Mouse (Mus musculus) forebrain, embryonic 11.5 days (tissue): ENCODE measurements around the gene Immp2l. TPM values are rescaled to one million over a fixed set of nuclear protein-coding genes. Genes with fewer than 3 reads are reported as not detected.

ENCODE experiments used
- ATAC-seq: fragments of 200-750 bp; cut with Nextera tagmentation; replicated peaks from 2 replicates; pipeline ENCODE4 v1.8.0; 2017; ENCODE audit warnings: moderate TSS enrichment; ENCODE audit not compliant: low FRiP score
- DNase-seq: peaks from one replicate; pipeline ENCODE4 v3.0.0-alpha.2; 2017; ENCODE audit warnings: low spot score
- H3K27ac ChIP-seq: fragments of 300-500 bp; sonication (generic); 2 replicates; pipeline ENCODE4 v1.5.1; 2014; ENCODE audit warnings: low read depth, low read length
- H3K27me3 ChIP-seq: fragments of 300-500 bp; sonication (generic); 2 replicates; pipeline ENCODE4 v1.6.1; 2014; ENCODE audit warnings: mild to moderate bottlenecking, low read length, mixed read lengths; ENCODE audit not compliant: control insufficient read depth, insufficient read depth
- H3K36me3 ChIP-seq: fragments of 300-500 bp; sonication (generic); 2 replicates; pipeline ENCODE4 v1.6.1; 2014; ENCODE audit warnings: mild to moderate bottlenecking, low read length, moderate library complexity, mixed read lengths; ENCODE audit not compliant: control insufficient read depth, insufficient read depth
- H3K4me1 ChIP-seq: fragments of 300-500 bp; sonication (generic); replicated peaks from 2 replicates; pipeline ENCODE4 v1.6.1; 2014; ENCODE audit warnings: low read length, mixed read lengths; ENCODE audit not compliant: control insufficient read depth, insufficient read depth
- H3K4me2 ChIP-seq: fragments of 300-500 bp; sonication (generic); 2 replicates; pipeline ENCODE4 v1.6.1; 2014; ENCODE audit warnings: low read depth, mild to moderate bottlenecking, low read length, moderate library complexity, mixed read lengths; ENCODE audit not compliant: severe bottlenecking
- H3K4me3 ChIP-seq: fragments of 300-500 bp; sonication (generic); 2 replicates; pipeline ENCODE4 v1.5.1; 2014; ENCODE audit warnings: low read depth, low read length
- H3K9ac ChIP-seq: fragments of 300-500 bp; sonication (generic); 2 replicates; pipeline ENCODE4 v1.6.1; 2014; ENCODE audit warnings: low read length
- H3K9me3 ChIP-seq: fragments of 300-500 bp; sonication (generic); 2 replicates; pipeline ENCODE4 v1.6.1; 2016; ENCODE audit warnings: low read length, mixed read lengths; ENCODE audit not compliant: control insufficient read depth
- WGBS: fragments of 180-500 bp; shearing (Covaris S2); extraction: QIAGEN DNeasy Blood & Tissue Kit; methylation state at CpG from one replicate; pipeline ENCODE4 v1.1.7; 2014; 5-methylcytosine and 5-hydroxymethylcytosine counted together
- polyA plus RNA-seq: library from polyadenylated mRNA; unstranded; fragments of >200 nt; fragmentation: Nextera tagmentation; extraction: Ambion mirVana; gene quantifications from 2 replicates; pipeline ENCODE4 v1.2.1, GENCODE M21; 2014

Gene Immp2l
- polyA plus RNA-seq, 1 experiment from 2014 or later = 10.9 TPM

DNA sequence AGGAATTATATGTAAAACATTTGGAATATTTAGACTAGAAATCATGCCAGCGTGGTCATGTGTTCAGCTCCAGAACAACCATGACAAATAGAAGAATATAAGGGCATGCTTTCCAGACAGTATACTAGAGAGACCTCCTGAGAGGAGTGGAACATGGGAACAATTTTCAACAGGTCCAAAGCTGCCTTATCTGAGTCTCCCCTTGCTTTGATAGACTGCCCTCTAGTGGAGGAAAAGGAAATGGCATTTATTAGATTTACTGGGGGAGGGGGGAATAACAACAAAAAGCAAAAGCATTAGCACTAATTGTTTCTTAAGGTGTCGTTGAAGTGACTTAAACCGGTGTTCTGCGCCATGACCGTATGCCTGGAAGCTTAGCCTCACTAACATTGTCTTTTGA is 463.1 kb downstream of the Immp2l start:
- H3K36me3 ChIP-seq = no peaks in the 10 kb centered on the region
- H3K4me2 ChIP-seq = no peak overlapping the region
- H3K9ac ChIP-seq = no peak overlapping the region
- no peak for DNase-seq
- peak; percentile 45; the same call in 1 of the 2 replicates for ATAC-seq
- H3K4me3 ChIP-seq = no peak overlapping the region
- H3K27ac ChIP-seq = no peak overlapping the region
- no peaks in the 10 kb centered on the region for H3K9me3 ChIP-seq
- WGBS = 25% methylated on average over 5 of the region's 5 CpGs
- no peaks in the 10 kb centered on the region for H3K27me3 ChIP-seq
- peaks cover 12% of the 10 kb centered on the region for H3K4me1 ChIP-seq

- Histone ChIP-seq H3K4me3 (no peak overlapping the region), H3K9me3 (no peaks in the 10 kb centered on the region), H3K36me3 (no peaks in the 10 kb centered on the region), H3K4me2 (no peak overlapping the region), H3K27me3 (no peaks in the 10 kb centered on the region), H3K27ac (no peak overlapping the region), H3K9ac (no peak overlapping the region), H3K4me1 (no peaks in the 10 kb centered on the region)
- WGBS = 33% methylated on average over 10 of the region's 10 CpGs
- ATAC-seq (0 out of 2 replicates have a peak, but pooled peaks have one; percentile 30), DNase-seq (no peak)
These were observed 470.7 kb downstream of the Immp2l start for GRCm38 (mm10) chr12:41494620-41495019.

DNA sequence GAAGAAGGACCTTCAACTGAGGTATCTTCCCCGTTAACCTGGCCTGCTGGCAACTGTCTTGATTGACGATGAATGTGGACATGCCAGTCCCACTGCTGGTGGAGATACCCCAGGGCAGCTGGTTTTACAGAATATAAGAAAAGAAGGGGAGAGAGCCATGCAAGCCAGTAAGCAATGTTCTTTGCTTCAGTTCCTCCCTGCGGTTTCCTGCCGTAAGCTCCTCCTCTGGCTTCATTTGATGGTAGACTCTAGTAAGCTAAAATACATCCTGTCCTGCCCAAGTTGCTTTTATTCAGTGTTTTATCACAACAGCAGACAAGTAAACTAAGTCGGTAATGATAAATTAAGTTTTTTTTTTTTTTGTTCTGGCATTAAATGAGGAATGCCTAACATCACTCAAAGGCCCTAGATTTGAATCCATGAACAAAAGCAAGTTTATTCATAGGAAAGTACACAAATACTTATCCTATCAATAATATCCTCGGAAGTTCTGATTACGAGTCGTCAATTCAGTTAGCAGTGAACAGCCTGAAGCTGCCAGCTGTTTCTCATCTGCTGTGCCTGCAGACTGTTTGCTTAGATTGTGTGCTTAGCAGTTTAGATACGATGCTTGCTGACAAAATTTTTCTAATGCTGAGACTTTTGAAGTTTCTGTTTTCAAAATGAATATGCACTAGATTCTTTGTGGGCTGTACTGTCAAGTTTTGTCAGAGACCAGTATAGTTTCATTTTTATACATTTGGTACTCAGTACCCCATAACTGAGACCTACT is 476.3 kb downstream of the Immp2l start:
- H3K36me3 ChIP-seq = no peaks in the 10 kb centered on the region
- no peaks in the 10 kb centered on the region for H3K4me1 ChIP-seq
- no peaks in the 10 kb centered on the region for H3K9me3 ChIP-seq
- H3K27ac ChIP-seq = no peak overlapping the region
- 82% methylated on average over 9 of the region's 9 CpGs for WGBS
- no peaks in the 10 kb centered on the region for H3K27me3 ChIP-seq
- no peak overlapping the region for H3K9ac ChIP-seq
- H3K4me2 ChIP-seq = no peak overlapping the region
- no peak for DNase-seq
- H3K4me3 ChIP-seq = no peak overlapping the region
- no peak for ATAC-seq

DNA sequence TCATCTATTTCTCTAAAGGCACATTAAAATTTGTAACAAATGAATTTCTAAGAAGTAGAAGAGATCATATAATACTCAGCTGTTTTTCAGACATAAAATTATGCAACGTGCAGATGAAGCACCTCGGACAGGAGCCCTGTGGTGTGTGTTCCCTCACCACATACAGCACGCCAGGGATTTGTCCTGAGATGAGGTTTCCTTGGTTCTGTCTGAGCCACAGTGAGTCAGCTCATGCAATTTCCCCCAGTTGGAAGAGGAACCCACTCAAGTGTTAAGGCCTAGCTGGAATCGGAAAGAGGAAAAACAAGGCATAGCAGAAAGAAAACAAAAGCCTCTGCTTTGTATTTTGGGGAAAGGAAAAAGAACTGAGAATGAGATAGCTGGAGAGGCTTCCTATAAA is 484.7 kb downstream of the Immp2l start:
- no peak overlapping the region for H3K4me3 ChIP-seq
- no peaks in the 10 kb centered on the region for H3K27me3 ChIP-seq
- H3K36me3 ChIP-seq = no peaks in the 10 kb centered on the region
- no peak overlapping the region for H3K4me2 ChIP-seq
- no peak for ATAC-seq
- 83% methylated on average over 4 of the region's 4 CpGs for WGBS
- H3K9me3 ChIP-seq = no peaks in the 10 kb centered on the region
- H3K4me1 ChIP-seq = no peaks in the 10 kb centered on the region
- DNase-seq = no peak
- no peak overlapping the region for H3K9ac ChIP-seq
- no peak overlapping the region for H3K27ac ChIP-seq

DNA sequence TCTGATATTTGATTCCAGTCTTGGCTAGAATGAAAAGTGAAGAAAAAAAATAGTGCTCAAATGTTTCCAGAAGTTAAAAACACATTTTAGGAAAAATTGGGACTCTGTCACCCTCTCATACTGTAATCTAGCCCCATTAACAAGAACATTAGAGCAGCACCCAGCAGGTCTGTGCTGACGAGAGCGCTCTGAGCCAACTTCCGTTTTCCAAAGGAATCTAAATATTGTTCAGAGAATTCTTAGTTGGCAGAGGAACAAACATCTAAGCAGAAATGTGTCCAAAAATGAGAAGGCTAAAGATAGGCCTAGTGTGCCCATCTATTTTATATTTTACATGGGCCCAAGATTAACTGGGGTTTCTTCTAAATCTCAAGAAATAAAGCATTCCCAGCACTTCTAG is 486.7 kb downstream of the Immp2l start:
- no peaks in the 10 kb centered on the region for H3K4me1 ChIP-seq
- H3K4me3 ChIP-seq = no peak overlapping the region
- no peaks in the 10 kb centered on the region for H3K27me3 ChIP-seq
- 92% methylated on average over 3 of the region's 3 CpGs for WGBS
- H3K4me2 ChIP-seq = no peak overlapping the region
- no peaks in the 10 kb centered on the region for H3K36me3 ChIP-seq
- H3K9ac ChIP-seq = no peak overlapping the region
- no peak for ATAC-seq
- H3K9me3 ChIP-seq = no peaks in the 10 kb centered on the region
- no peak overlapping the region for H3K27ac ChIP-seq
- no peak for DNase-seq

DNA sequence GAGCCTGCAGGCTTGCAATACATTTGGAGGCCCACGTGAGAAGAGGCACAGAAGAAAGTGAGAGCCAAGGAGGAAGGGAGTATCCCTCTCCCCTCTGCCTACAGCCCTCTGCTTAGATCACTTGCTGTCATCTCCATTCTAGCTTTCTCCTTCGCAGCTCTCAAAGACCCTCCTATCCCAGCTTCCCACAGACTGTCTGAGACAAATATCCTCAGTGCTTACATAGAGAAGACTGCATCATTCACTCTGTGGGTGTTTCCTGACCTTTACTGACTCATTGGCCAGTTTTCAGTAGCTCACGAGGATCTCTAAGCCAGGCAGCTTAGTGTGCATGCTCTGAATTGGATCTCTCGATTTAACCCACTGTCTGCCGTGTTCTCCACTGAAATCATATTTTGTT is 495.0 kb downstream of the Immp2l start:
- Histone ChIP-seq H3K36me3 (no peaks in the 10 kb centered on the region), H3K9ac (no peak overlapping the region), H3K4me3 (no peak overlapping the region), H3K4me2 (no peak overlapping the region), H3K27me3 (no peaks in the 10 kb centered on the region), H3K4me1 (no peaks in the 10 kb centered on the region), H3K27ac (no peak overlapping the region), H3K9me3 (no peaks in the 10 kb centered on the region)
- 64% methylated on average over 5 of the region's 5 CpGs for WGBS
- ATAC-seq (no peak), DNase-seq (no peak)

- Histone ChIP-seq H3K36me3 (no peaks in the 10 kb centered on the region), H3K4me2 (no peak overlapping the region), H3K9me3 (no peaks in the 10 kb centered on the region), H3K27me3 (no peaks in the 10 kb centered on the region), H3K27ac (no peak overlapping the region), H3K9ac (no peak overlapping the region), H3K4me3 (no peak overlapping the region), H3K4me1 (no peaks in the 10 kb centered on the region)
- ATAC-seq (no peak), DNase-seq (no peak)
- 84% methylated on average over 2 of the region's 2 CpGs for WGBS
These were observed 496.4 kb downstream of the Immp2l start for GRCm38 (mm10) chr12:41520326-41520725.

GRCm38 (mm10) chr12:41521671-41522070 is 497.8 kb downstream of the Immp2l start:
- no peak overlapping the region for H3K4me2 ChIP-seq
- ATAC-seq = no peak
- no peaks in the 10 kb centered on the region for H3K9me3 ChIP-seq
- H3K4me1 ChIP-seq = no peaks in the 10 kb centered on the region
- H3K27me3 ChIP-seq = no peaks in the 10 kb centered on the region
- no peak for DNase-seq
- no peak overlapping the region for H3K4me3 ChIP-seq
- no peaks in the 10 kb centered on the region for H3K36me3 ChIP-seq
- no peak overlapping the region for H3K9ac ChIP-seq
- H3K27ac ChIP-seq = no peak overlapping the region
- WGBS = 85% methylated on average over 2 of the region's 2 CpGs

DNA sequence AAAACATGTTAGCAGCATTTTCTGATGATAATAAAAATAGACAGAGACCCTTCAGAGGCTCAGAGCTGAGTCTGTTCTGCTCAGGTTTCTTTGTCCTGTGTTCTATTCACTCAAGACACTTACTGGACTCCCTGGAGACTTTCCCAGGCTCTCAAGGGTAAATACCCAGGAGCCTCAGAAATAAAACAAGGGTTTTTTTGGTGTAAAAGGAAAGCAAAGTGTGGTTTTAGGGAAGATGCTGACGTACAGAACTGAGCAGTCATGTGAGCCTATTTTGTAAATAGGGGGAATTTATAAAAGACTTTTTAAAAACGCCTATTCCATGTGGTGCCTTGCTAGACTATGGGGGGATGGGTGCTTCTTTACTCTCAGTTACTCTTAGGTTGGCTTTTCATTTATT is 502.8 kb downstream of the Immp2l start:
- H3K27ac ChIP-seq = no peak overlapping the region
- no peaks in the 10 kb centered on the region for H3K27me3 ChIP-seq
- H3K9ac ChIP-seq = no peak overlapping the region
- H3K4me2 ChIP-seq = no peak overlapping the region
- H3K4me1 ChIP-seq = no peaks in the 10 kb centered on the region
- 29% methylated on average over 2 of the region's 2 CpGs for WGBS
- no peaks in the 10 kb centered on the region for H3K36me3 ChIP-seq
- H3K9me3 ChIP-seq = no peaks in the 10 kb centered on the region
- ATAC-seq (no peak), DNase-seq (no peak)
- H3K4me3 ChIP-seq = no peak overlapping the region
